Mouse (Mus musculus) embryonic facial prominence, embryonic 14.5 days (tissue): ENCODE measurements around the gene Cdh23. TPM values are rescaled to one million over a fixed set of nuclear protein-coding genes. Genes with fewer than 3 reads are reported as not detected.

ENCODE experiments used
- ATAC-seq: fragments of 200-750 bp; cut with Nextera tagmentation; 2 replicates; pipeline ENCODE4 v1.8.0; 2017; ENCODE audit warnings: low read depth, moderate number of reproducible peaks, moderate TSS enrichment
- DNase-seq: peaks from one replicate; pipeline ENCODE4 v3.0.0-alpha.2; 2015; ENCODE audit warnings: low spot score
- H3K27ac ChIP-seq: fragments of 300-500 bp; sonication (generic); replicated peaks from 2 replicates; pipeline ENCODE4 v1.5.1; 2014; ENCODE audit warnings: low read depth, mild to moderate bottlenecking, low read length, moderate library complexity
- H3K27me3 ChIP-seq: fragments of 300-500 bp; sonication (generic); replicated peaks from 2 replicates; pipeline ENCODE4 v1.6.1; 2014; ENCODE audit warnings: low read length; ENCODE audit not compliant: control insufficient read depth, insufficient read depth
- H3K36me3 ChIP-seq: fragments of 300-500 bp; sonication (generic); 2 replicates; pipeline ENCODE4 v1.6.1; 2014; ENCODE audit warnings: low read length, mixed read lengths; ENCODE audit not compliant: control insufficient read depth, insufficient read depth
- H3K4me1 ChIP-seq: fragments of 300-500 bp; sonication (generic); 2 replicates; pipeline ENCODE4 v1.6.1; 2014; ENCODE audit warnings: antibody characterized with exemption, low read length; ENCODE audit not compliant: control insufficient read depth, insufficient read depth
- H3K4me2 ChIP-seq: fragments of 300-500 bp; sonication (generic); 2 replicates; pipeline ENCODE4 v1.6.1; 2014; ENCODE audit warnings: low read depth, mild to moderate bottlenecking, low read length, moderate library complexity, mixed read lengths
- H3K4me3 ChIP-seq: fragments of 300-500 bp; sonication (generic); 2 replicates; pipeline ENCODE4 v1.5.1; 2014; ENCODE audit warnings: low read depth, mild to moderate bottlenecking, low read length
- H3K9ac ChIP-seq: fragments of 300-500 bp; sonication (generic); 2 replicates; pipeline ENCODE4 v1.6.1; 2014; ENCODE audit warnings: low read depth, mild to moderate bottlenecking, low read length, moderate library complexity, mixed read lengths
- H3K9me3 ChIP-seq: fragments of 300-500 bp; sonication (generic); 2 replicates; pipeline ENCODE4 v1.6.1; 2016; ENCODE audit warnings: low read length; ENCODE audit not compliant: control insufficient read depth
- WGBS: fragments of 180-500 bp; shearing (Covaris S2); extraction: QIAGEN DNeasy Blood & Tissue Kit; methylation state at CpG from one replicate; pipeline ENCODE4 v1.1.7; 2014; 5-methylcytosine and 5-hydroxymethylcytosine counted together
- polyA plus RNA-seq: library from polyadenylated mRNA; unstranded; fragments of >200 nt; fragmentation: Nextera tagmentation; extraction: Ambion mirVana; gene quantifications from 2 replicates; pipeline ENCODE4 v1.2.1, GENCODE M21; 2014

Gene Cdh23
- polyA plus RNA-seq, 1 experiment from 2014 or later = 1.0 TPM

- DNase-seq (no peak), ATAC-seq (no peak)
- Histone ChIP-seq H3K4me2 (no peak overlapping the region), H3K4me1 (peaks cover 8% of the 10 kb centered on the region), H3K4me3 (no peak overlapping the region), H3K9ac (no peak overlapping the region), H3K36me3 (no peaks in the 10 kb centered on the region), H3K27me3 (no peaks in the 10 kb centered on the region), H3K9me3 (no peaks in the 10 kb centered on the region), H3K27ac (no peak overlapping the region)
- WGBS = 81% methylated on average over 6 of the region's 6 CpGs
Measured at GRCm38 (mm10) chr10:60369405-60369804, 326.9 kb downstream of the Cdh23 start.

- H3K4me2 ChIP-seq = no peak overlapping the region
- no peaks in the 10 kb centered on the region for H3K36me3 ChIP-seq
- no peaks in the 10 kb centered on the region for H3K4me1 ChIP-seq
- H3K27me3 ChIP-seq = no peaks in the 10 kb centered on the region
- WGBS = 72% methylated on average over 4 of the region's 4 CpGs
- DNase-seq (no peak), ATAC-seq (no peak)
- no peak overlapping the region for H3K27ac ChIP-seq
- H3K9me3 ChIP-seq = no peaks in the 10 kb centered on the region
- H3K9ac ChIP-seq = no peak overlapping the region
- H3K4me3 ChIP-seq = no peak overlapping the region
Measured at GRCm38 (mm10) chr10:60367904-60368303, 328.4 kb downstream of the Cdh23 start.

DNA sequence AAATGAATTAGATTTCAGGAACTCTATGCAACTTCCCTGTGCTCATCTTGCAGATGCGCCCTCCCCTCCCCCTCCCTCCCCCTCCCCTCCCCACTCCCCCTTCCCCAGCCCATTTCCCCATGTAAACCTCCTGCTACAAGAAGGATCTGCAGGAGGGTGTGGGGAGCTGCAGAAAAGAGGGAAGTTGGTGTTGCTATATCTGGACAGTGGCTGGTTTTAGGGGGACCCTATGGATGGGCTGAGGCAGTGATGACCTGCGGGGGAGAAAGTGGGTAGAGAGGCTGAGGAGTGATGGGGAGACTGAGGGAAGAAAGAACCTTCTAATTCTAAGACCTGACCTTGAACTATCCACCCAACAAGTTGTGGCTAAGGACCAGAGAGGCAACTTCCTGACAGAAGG, 329.1 kb downstream of the Cdh23 start:
- ATAC-seq = no peak
- no peak overlapping the region for H3K9ac ChIP-seq
- WGBS = 77% methylated on average over 2 of the region's 2 CpGs

DNA sequence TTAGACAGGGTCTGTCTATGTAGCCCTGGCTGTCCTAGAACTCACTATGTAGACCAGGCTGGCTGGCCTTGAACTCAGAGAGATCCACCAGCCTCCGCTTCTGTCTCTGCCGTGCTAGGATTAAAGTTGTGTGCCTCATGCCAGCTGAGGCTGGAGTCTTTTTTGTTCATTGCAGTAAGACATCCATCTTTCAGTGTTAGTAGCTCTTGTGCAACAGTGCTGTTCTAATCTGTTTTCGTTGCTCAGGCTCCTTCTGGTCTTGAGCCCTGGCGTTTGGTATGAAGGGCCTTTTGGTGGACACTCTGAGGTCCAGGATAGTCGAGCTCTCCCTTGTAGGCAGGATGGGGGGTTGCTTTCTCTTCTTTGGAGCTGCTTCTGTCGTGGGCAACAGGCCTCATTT, 332.9 kb downstream of the Cdh23 start:
- H3K4me2 ChIP-seq = no peak overlapping the region
- peaks cover 7% of the 10 kb centered on the region; the same call in 1 of the 2 replicates for H3K4me1 ChIP-seq
- no peak overlapping the region for H3K27ac ChIP-seq
- H3K4me3 ChIP-seq = no peak overlapping the region
- DNase-seq = no peak
- H3K9ac ChIP-seq = no peak overlapping the region
- no peaks in the 10 kb centered on the region for H3K36me3 ChIP-seq
- ATAC-seq = no peak
- no peaks in the 10 kb centered on the region for H3K9me3 ChIP-seq
- no peaks in the 10 kb centered on the region for H3K27me3 ChIP-seq
- WGBS = 61% methylated on average over 6 of the region's 6 CpGs

More for the DNA sequence above, 329.1 kb downstream of the Cdh23 start:
- no peaks in the 10 kb centered on the region for H3K9me3 ChIP-seq
- H3K27ac ChIP-seq = no peak overlapping the region
- no peaks in the 10 kb centered on the region for H3K36me3 ChIP-seq
- no peaks in the 10 kb centered on the region for H3K27me3 ChIP-seq
- no peak for DNase-seq
- no peak overlapping the region for H3K4me3 ChIP-seq
- H3K4me2 ChIP-seq = no peak overlapping the region
- peaks cover 4% of the 10 kb centered on the region; the same call in 1 of the 2 replicates for H3K4me1 ChIP-seq

DNA sequence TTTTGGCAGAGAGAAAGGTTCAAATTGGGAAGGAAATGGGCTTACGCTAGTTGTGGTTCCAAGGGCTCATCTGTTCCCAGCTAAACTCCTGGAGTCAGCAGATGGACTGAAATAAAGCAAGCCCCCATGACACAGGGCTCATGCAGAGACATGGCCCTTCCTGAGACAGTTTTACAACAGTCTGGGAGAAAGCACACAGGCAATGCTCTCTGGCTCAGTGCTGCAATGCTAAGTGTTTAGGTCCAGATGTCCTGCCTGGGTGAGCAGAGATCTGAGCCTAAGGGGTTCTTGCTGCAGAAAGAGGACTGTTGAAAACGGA, 334.0 kb downstream of the Cdh23 start:
- no peak overlapping the region for H3K4me2 ChIP-seq
- ATAC-seq = no peak
- H3K9me3 ChIP-seq = no peaks in the 10 kb centered on the region
- no peaks in the 10 kb centered on the region for H3K27me3 ChIP-seq
- DNase-seq = no peak
- peaks cover 10% of the 10 kb centered on the region for H3K4me1 ChIP-seq
- H3K4me3 ChIP-seq = no peak overlapping the region
- no peak overlapping the region for H3K9ac ChIP-seq
- no peak overlapping the region; the same call in 1 of the 2 replicates for H3K27ac ChIP-seq
- WGBS = 41% methylated on average over 2 of the region's 2 CpGs
- no peaks in the 10 kb centered on the region for H3K36me3 ChIP-seq

- H3K4me1 ChIP-seq = peaks cover 11% of the 10 kb centered on the region
- DNase-seq (peak; percentile 25), ATAC-seq (no peak)
- H3K27ac ChIP-seq = no peak overlapping the region; the same call in 1 of the 2 replicates
- H3K4me3 ChIP-seq = no peak overlapping the region
- no peaks in the 10 kb centered on the region for H3K36me3 ChIP-seq
- H3K4me2 ChIP-seq = no peak overlapping the region
- H3K9me3 ChIP-seq = no peaks in the 10 kb centered on the region
- 50% methylated on average over 12 of the region's 12 CpGs for WGBS
- H3K9ac ChIP-seq = no peak overlapping the region
- H3K27me3 ChIP-seq = no peaks in the 10 kb centered on the region
Measured at GRCm38 (mm10) chr10:60361615-60362309, 334.5 kb downstream of the Cdh23 start.

- no peaks in the 10 kb centered on the region for H3K27me3 ChIP-seq
- WGBS = 25% methylated on average over 3 of the region's 4 CpGs
Measured at GRCm38 (mm10) chr10:60358776-60359175, 337.5 kb downstream of the Cdh23 start.

DNA sequence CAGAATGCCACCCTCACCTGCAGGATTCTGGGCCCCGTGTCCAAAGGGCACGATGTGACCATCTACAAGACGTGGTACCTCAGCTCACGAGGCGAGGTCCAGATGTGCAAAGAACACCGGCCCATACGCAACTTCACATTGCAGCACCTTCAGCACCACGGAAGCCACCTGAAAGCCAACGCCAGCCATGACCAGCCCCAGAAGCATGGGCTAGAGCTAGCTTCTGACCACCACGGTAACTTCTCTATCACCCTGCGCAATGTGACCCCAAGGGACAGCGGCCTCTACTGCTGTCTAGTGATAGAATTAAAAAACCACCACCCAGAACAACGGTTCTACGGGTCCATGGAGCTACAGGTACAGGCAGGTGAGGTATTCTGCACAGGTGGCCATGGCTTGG, 338.4 kb downstream of the Cdh23 start:
- H3K27me3 ChIP-seq = no peaks in the 10 kb centered on the region
- H3K9ac ChIP-seq = no peak overlapping the region
- H3K36me3 ChIP-seq = no peaks in the 10 kb centered on the region
- H3K9me3 ChIP-seq = no peaks in the 10 kb centered on the region
- WGBS = 92% methylated on average over 14 of the region's 14 CpGs
- H3K4me1 ChIP-seq = peaks cover 15% of the 10 kb centered on the region
- no peak overlapping the region for H3K27ac ChIP-seq
- no peak overlapping the region for H3K4me2 ChIP-seq
- no peak overlapping the region for H3K4me3 ChIP-seq
- ATAC-seq (no peak), DNase-seq (no peak)

More at GRCm38 (mm10) chr10:60358776-60359175, 337.5 kb downstream of the Cdh23 start:
- no peak overlapping the region for H3K4me3 ChIP-seq
- DNase-seq = no peak
- H3K9ac ChIP-seq = no peak overlapping the region
- H3K4me1 ChIP-seq = peaks cover 11% of the 10 kb centered on the region
- H3K9me3 ChIP-seq = no peaks in the 10 kb centered on the region
- H3K4me2 ChIP-seq = no peak overlapping the region
- no peak for ATAC-seq
- H3K27ac ChIP-seq = no peak overlapping the region
- H3K36me3 ChIP-seq = no peaks in the 10 kb centered on the region

DNA sequence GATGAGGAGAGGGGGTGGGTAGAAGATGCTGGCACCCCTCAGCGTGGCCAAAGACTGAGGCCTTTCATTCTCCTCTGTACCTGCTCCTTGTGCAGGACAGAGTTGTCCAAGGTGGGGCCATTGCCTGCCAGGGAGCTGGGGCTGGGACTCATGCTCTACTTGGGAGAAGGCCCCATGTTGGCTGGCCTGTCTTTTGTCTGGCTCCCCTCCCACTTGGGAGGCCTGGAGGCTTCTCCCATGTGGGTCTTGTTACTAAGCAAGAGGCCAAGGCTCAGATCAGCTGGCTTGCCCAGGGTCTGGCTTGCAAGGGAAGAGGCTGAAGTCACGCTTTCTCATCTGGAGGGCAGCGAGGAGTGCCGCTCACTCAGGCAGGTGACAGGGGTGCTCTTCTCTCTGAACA, 338.8 kb downstream of the Cdh23 start:
- H3K27me3 ChIP-seq = no peaks in the 10 kb centered on the region
- no peak overlapping the region for H3K27ac ChIP-seq
- no peaks in the 10 kb centered on the region for H3K36me3 ChIP-seq
- H3K4me3 ChIP-seq = no peak overlapping the region
- H3K9ac ChIP-seq = peak overlapping the region; percentile 14; the same call in 1 of the 2 replicates
- WGBS = 77% methylated on average over 4 of the region's 4 CpGs
- DNase-seq (no peak), ATAC-seq (no peak)
- H3K4me2 ChIP-seq = no peak overlapping the region
- peaks cover 17% of the 10 kb centered on the region for H3K4me1 ChIP-seq
- H3K9me3 ChIP-seq = no peaks in the 10 kb centered on the region
